Mouse (Mus musculus) gastrocnemius, postnatal 25 days (tissue): ENCODE data around the gene Sgsm2. TPM values are rescaled to one million over a fixed set of nuclear protein-coding genes. Genes with fewer than 3 reads are reported as not detected.

ENCODE experiments used
- DNase-seq: peaks from one replicate; pipeline ENCODE4 v3.0.0; 2022
- long read RNA-seq, 2 experiments: library from polyadenylated mRNA; stranded (forward); transcript quantifications; one replicate each; pipeline ENCODE4 v2.0.0; 2021
- total RNA-seq, 2 experiments: library from RNA; stranded (reverse); gene quantifications; 1 replicate in 1 of 2; 2 replicates in 1 of 2; pipeline ENCODE4 v1.2.3; 2021

Sgsm2 gene
- 1 to 10 TPM; 1.4 to 2.0 TPM for total RNA-seq
- long read RNA-seq, experiment 1, full-length matches to known transcripts, result 1 of 13 reads
- long read RNA-seq, experiment 1, partial matches to known transcripts, result 0 of 13 reads
- long read RNA-seq, experiment 1, other reads (novel, unspliced or antisense), result 12 of 13 reads
- long read RNA-seq, experiment 2, partial matches to known transcripts, result 0 of 18 reads
- long read RNA-seq, experiment 2, other reads (novel, unspliced or antisense), result 18 of 18 reads

DNA sequence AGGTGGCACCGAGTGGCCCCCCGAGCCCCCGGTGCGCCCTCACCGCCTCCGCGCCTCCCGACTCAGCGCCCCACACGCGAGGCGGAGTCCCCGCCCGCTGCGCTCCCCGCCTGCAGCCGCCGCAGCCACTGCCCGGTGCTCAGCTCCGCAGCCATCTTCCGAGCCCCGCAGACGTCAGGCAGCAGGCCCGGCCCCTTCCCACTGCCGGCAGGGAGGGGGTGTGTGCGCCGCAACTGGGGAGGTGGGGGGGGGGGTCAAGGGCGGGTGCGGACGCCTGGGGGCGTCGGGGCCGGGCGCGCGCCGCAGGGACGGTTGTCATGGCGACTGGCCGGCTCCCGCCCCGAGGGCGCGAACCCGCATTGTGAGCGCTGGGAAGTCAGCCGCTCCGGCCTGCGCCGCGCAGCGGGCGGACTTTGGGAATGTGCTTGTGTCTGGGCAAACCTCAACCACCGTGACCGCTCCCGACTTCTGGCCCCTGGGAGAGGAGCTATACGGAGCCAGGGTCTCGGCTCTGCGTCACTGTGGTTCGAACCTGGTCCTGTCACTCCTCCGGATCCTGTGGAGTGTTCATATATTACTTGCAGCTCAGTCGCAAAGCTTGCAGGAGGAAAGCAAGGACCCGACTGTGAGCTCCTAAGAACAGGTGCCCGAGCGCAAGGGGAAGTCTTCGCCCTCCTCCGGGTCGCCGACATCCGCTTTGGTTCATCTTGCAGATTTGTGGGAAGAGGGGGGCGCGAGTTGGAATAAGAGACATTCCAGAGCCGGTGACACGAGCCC lies at the start of gene Sgsm2:
Sgsm2 (minus strand) TSS at position 160 of the 777 bp plus-strand sequence.
- peak; percentile 62 for DNase-seq

DNA sequence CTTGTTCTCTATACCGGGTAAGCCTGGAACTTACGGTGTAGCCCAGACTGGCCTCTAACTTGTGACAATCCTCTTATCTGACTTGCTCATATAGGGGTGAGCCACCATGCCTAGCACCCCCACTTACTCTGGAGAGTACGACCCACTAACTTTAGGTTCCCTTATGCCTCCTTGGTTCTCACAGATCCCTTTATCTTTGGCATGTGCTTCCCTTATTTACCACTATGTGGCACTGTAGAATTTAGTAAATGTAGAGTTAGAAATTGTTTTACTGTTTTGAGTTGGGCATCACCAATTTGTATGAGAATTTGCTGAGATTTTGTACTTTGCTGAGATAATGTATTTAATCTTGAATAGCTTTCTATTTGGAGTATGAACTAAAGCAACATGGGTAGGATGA lies 49.5 kb upstream of the Sgsm2 start:
- DNase-seq, result no peak

DNA sequence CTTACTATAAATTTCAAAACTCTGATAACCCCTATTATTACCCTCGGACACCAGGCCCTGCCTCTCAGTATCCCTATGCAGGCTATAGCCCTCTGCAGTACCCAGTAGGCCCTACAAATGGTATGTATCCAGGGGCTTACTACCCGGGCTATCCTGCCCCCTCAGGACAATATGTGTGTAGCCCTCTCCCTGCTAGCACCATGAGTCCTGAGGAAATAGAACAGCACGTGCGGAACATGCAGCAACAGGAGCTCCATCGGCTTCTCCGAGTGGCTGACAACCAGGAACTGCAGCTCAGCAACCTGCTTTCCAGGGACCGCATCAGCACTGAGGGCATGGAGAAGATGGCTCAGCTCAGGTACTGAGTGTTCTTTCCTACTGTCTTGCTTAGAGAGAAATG lies 33.5 kb upstream of the Sgsm2 start:
- DNase-seq, result no peak

DNA sequence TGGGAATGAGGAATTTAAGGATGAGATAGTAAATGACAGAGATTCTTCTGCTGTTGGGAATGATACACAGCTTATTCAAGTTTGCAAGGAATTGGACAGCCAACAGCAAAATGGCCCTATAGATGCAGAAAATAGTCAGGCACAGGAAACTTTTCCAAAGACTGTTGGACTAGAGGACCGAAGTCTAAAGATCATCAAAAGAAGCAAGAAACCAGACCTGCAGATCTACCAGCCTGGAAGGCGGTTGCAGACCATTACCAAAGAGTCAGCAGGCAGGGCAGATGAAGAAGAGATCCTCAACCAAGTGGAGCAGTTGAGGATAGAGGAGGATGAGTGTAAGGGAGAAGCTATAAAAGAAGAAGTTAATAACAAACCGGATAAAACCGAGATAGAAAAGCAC lies 32.3 kb upstream of the Sgsm2 start:
- no peak for DNase-seq

DNA sequence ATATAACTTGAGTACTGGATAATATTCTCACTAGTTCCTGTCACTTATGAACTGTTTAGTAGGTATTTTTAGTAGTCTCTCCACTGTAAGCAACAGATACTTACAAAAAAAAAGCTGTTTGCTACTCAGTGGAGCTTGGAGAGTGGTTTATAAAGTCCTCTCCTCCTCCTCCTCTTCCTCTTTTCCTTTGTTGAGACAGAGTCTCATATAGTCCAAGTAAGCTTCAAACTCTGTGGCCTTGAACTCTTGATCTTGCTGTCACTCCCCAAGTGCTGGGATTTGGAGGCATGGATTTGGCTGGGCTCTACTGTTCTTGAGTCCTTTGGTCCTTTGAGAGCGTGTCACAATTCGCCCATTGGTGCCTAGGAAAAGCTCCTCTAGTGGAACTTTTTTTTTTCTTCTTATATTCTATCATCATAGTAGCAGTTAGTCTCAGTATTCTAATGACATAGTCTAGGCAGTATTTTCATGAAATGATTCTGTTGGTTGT lies 30.4 kb upstream of the Sgsm2 start:
- no peak for DNase-seq

DNA sequence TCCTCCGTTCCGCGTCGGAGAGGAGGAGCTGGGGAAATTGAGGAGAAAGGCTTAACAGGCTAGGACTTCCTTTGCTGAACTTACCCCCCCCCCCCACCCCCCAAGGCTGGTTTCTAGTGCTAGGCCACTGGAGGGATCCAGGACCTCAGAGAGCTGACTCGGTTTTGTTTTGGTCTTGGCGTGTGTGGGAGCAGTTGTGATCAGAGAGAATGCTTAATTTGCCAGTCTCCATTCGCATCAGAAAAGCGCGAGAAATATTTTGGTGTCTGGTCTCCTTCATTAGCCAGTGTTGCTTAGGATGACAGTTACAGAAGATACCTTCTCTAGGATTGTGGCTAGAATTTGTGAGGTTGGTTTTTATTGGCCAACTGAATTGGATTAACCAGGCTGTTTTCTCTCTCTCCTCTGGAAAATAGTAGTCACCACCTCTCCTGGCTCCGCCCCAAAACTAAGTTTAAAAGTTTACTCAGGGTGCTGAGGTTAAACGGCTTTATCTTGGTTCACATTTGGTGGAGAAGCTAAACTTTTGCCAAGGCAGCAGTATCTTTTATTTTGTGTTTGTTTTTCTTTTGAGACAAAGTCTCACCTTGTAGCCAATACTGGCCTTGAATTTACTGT lies 29.6 kb upstream of the Sgsm2 start:
- DNase-seq, result no peak

DNA sequence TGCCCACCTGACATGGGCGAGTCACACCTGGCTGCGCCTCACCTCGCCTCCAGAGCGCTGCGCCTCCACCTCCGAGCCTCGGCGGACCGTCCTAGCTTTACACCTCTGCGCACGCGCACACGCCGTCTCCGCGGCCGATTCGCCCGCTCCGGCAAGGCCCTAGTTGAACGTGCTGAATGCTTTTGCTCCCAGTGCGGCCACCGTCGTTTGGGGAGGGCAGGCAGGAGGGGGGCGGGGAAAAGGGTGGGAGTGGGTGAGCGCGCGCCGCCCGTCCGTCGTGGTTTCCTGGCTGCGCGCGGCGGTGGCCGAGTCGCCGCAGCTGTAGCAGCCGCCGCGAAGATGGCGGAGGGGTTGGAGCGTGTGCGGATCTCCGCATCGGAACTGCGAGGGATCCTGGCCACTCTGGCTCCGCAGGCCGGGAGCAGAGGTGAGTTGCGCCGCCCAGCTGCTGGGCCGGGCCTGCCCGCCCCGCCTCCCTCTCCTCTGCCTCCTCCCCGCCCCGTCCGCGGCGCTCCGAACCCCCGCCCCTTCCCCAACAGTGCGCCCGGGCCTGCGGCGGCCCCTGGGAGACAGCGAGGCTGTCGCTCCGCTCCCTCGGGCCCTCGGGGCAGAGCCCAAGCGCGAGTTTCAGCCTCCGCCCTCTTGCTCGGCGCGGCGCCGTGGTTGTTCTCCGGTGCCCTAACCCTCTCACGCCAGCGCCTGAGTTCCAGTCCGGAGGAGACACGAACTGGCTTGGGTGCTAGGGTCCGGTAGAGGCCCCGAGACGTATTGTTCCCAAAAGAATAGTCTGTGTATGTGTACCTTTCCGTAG lies 28.9 kb upstream of the Sgsm2 start, which contains the start of the genes Smg6 and Srr:
Smg6 (plus strand) TSS at position 247 of the 811 bp plus-strand sequence.
Srr (minus strand) TSS at position 372 of the 811 bp plus-strand sequence.
- DNase-seq, result peak; percentile 95

DNA sequence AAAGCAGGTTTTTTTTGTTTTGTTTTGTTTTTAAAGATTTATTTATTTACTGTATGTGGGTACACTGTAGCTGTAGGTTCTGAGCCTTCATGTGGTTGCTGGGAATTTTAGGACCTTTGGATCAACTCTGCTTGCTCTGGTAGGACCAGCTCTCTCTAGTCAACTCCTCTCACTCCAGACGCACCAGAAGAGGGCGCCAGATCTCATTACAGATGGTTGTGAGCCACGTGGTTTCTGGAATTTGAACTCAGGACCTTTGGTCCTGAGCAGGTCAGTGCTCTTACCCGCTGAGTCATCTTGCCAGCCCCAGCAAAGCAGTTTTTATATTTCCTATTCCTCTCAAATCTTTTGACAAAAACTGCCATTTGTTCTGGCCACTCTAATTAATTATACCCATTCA lies 27.3 kb upstream of the Sgsm2 start:
- no peak for DNase-seq

DNA sequence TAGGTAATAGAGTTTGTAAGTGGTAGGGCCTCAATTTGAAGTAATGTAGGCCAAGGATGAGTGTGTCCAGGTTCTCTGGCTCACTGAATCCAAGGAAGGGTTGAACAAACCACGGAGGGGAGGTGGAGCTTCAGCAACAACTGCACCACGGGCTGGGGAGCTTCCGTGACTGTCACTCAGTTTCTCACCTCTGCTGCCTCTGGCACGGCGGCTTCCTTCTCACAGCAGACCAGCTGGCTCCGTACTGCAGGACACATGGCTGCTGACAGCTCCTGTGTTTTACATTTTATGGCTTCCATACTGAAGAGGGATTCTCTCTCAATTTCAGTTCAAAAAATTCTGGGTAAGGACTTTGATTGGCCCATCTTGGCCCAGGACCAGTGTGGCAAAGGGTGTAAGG lies 22.4 kb upstream of the Sgsm2 start:
- no peak for DNase-seq

DNA sequence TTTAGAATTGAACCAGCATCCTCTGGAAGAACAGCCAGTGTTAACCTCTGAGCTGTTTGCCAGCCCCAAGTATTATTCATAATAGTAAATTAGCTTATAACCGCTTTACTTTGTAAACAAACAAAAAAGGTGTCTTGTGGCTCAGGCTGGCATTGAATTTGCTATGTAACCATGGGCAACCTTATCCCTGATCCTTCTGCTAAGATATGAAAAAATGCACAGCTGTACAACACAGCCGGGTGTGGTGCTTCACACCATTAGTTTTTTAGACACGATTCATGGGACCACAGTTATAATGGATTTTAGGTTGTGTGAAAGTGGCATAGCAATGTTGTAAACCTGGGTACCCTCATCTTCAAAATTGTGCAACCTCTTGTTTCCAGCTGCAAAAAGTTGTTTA lies 15.6 kb upstream of the Sgsm2 start:
- no peak for DNase-seq

DNA sequence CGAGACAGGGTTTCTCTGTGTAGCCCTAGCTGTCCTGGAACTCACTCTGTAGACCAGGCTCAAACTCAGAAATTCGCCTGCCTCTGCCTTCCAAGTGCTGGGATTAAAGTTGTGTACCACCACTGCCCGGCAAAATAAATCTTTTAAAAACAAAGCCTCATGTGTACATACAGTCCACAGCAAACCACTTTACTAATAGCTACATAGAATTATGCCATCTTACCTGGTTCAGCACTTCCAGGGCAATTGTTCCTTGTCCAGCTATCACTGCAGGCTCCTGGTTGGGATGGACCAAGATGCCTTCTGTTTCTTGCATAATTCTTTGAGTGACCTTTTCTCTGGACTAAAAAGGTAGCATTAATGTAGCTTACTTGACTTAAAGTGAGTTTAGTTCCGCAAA lies 13.1 kb upstream of the Sgsm2 start:
- no peak for DNase-seq

DNA sequence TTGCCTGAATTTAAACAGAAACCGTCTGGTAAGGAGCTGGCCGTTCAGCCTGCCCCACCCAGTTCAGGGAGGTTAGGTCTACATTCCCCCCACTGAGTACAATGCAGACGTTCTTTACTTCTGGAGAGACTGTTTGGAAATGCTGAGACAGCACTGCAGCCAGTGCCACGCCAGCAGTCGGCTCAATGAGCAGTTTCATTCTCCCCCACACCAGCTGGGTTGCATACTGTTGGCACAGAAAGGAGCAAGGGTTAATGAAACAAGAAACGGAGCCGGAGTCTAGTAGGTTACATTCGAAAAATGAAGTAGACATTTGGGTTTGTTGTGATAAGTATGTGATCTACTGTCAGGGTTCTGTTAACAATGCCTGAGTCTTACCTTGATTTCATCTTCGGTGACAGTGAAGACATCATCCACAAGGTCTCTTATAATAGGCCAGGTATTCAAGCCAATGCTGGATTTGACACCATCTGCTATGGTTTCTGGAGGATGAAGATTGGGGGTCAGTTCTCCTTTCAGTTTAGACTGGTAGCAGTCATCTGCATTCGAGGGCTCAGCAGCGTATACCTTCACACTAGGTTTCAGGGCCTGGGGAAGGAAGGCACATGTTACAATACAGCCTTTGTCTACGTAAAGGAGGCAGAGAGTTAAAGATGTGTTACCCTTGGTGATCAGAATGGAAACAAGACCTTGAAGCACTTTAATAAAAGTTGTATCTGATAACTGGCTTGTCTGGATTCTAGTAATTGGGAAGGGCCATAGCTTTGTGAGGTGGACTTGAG lies 11.9 kb upstream of the Sgsm2 start:
- no peak for DNase-seq

DNA sequence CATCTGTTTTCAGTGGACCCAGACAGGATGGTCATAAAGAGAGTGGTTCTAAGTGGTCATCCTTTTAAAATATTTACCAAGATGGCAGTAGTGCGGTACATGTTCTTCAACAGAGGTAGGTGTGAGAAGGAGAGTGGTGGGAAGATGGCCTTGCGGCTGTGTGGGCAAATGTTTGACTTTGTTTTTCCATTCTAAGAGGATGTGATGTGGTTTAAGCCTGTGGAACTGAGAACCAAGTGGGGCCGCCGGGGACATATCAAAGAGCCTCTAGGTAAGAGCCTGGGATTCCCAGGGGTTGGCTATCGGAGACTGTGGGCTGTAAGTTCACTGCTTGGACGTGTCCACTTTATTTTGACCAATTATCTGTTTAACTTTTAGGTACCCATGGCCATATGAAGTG lies 11.0 kb upstream of the Sgsm2 start:
- DNase-seq, result no peak

DNA sequence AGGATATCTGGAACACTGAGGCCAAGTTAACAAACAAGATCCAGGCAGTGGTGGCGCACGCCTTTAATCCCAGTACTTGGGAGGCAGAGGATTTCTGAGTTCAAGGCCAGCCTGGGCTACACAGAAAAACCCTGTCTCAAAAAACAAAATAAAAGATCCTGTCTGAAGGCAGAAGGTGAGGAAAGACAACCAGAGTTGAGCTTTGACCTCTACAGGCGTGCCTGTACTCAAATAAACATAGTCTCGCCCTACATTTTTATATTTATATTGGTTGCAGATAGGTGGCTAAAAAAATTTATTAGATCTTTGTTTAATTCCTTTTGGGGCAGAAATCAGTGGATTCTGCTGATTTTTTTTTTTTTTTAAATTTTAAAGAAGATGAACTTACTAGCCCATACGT lies 5.6 kb upstream of the Sgsm2 start:
- no peak for DNase-seq

DNA sequence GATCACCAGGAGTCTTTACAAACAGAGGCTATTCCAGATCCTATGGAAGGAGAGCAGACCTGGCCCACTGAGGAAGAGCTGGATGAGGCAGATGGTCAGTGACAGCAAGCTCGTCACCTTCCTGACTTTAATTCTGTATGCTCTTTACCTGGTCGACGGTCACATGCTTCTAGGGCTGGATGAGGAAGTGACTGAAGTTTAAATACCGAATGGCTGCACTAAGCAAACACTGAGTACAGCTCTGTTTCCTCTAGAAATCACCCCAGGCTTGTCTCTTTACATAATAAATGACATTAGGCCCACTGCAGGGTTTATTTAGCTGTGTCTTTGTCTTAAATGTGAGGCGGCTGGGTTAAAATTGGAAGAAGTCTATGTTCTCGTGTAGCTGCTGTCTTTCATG lies 4.7 kb upstream of the Sgsm2 start:
- no peak for DNase-seq

DNA sequence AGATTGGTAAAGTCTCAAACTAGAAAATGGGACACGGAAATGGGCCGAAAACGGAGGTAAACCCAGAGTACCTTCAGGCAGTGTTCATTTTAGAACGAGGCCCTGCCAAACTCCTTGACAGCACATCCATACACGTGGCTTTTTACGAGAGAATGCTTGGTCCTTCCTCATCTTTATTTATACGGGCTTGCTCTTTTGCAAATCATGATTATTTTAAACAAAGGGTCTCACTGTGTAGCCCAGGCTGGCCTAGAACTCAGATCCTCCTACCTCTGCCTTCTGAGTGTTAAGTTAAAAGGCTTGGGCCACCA lies 1.6 kb upstream of the Sgsm2 start:
- no peak for DNase-seq

DNA sequence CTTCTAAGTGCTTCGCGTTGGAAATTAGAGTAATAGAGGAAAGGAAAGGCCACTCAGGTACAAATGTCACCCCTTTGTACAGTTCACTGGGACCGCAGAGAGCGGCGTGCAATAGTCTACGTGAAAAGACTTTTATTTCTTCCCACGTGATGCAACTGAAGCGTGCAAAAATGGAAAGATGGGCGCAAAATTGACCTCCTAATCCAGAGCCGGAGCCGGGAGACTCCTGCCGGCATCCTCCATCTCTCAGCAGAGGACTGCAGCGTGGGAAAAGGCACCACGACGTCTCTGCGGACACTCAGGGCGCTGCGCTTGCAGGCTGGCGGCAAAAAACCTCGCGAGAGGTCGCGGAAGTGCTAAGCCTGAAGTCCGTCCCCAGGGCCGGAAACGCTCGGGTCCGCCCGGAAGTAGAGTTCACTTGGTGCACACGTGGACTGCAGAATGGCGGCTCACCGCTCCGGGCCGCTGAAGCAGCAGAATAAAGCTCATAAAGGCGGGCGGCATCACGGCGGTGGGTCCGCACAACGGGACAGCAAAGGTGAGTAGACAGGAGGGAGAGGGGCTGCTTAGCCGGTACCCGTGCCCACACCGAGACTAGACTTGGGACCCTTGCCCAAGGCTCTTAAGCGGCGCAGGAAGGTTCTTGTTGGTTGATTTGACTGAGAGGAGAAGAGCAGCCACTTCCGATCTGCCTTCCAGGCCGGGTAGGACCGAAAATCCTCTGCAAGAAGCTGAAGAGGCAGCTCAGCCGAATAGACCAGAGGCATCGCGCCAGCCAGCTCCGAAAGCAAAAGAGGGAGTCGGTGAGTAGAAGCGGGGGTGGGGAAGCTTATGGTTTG lies 1.0 kb upstream of the Sgsm2 start, which contains the start of gene Tsr1:
Tsr1 (plus strand) TSS at position 394 of the 839 bp plus-strand sequence.
- peak; percentile 91 for DNase-seq

DNA sequence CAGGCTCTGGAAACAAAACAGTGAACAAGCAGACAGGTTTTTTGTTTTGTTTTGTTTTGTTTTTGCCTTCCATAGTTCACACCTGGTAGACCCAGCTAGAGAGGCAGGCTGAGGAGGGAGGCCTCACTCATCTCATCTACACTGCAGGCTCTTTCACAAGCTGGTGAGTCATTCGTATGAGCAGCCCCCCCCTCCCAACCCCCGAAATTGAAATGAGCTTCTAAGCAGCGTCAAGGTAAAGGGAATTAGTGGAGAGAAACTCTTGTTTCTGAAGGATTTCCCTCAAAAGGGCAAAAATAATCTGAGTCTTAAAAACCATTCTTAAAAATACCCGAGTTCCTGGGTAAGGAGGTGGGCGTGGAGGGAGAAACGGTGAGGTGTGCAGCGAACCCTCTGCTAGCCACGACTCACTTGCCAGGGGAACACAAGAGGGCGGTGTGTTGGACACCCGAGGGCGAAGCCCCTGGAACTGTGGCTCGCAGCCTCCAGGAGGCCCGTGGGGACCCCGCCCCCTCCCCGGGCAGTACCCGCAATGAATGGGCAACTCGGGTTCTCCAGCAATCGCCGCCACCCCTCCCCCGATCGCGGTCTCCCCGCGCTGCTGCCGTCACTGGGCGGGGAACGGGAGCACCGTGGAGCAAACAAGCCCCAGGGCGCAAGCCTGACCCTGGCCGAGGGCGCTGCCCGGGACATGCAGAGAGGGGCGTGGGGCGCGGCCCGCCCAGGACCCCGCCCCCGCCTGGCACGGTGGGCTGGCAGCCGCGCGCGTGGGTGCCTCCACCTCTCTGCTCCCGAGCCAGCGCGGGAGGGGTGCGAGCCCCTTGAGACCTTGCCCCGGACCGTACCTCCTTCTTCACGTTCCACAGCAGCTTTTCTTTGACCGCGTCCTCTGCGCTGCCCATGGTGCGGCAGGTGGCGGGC lies 620 bp downstream of the Sgsm2 start:
- peak; percentile 67 for DNase-seq

DNA sequence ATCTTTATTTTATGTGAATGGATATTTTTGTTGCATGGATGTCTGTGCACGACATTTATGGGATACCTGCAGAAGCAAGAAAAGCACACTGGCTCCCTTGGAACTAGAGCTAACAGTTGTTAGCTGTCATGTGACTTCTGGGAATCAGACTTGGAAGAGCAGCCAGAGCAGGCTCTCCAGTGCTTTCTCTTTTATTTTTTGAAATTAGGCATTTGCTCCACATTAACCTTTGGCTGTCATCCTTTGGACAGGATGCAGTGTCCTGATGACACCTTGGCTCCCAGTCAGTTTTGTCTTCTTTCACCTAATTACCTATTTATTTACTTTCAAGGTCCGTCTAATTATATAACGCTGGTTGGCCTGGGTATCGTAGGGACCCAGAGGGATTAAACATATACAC lies 2.2 kb downstream of the Sgsm2 start:
- no peak for DNase-seq

DNA sequence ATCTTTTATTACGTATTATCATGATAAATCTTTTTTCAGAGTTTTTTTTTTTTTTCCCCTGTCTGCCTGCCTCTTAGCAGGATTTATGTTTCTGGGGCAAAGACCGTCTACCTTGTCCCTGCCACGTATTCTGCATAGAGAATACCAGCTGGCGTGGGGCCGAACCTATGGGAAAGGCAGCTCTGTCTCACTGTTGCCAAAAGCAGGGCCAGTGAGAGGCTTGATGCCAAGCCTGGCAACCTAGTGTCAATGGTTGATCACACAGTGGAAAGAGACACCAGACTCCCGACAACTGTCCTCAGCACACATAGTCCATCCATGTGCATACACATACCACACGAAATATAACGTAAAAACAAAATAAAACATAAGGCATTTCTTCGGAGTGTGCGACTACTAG lies 13.8 kb downstream of the Sgsm2 start:
- no peak for DNase-seq
